Mouse (Mus musculus) left cerebral cortex, postnatal 36 days (tissue): ENCODE results near the gene Zfp61. TPM values are rescaled to one million over a fixed set of nuclear protein-coding genes. Genes with fewer than 3 reads are reported as not detected.
"Not testable (repeated sequence)": the region's sequence is repeated elsewhere in the genome, so short reads cannot be mapped to it uniquely, and the experiment has no call there.

Experiments
- DNase-seq, 2 experiments: peaks; one replicate each; pipeline ENCODE4 v3.0.0; 2021 to 2022; ENCODE audit warnings: low spot score in 2 of 2, mixed read lengths in 1 of 2
- intact Hi-C: fragments of 180-260 bp; cut with DNase I; formaldehyde crosslinking; loops from one replicate; pipeline ENCODE4 v1.15.1; 2025
- total RNA-seq, 2 experiments: library from RNA; stranded (reverse); gene quantifications; 2 replicates each; pipeline ENCODE4 v1.2.3; 2021

The Zfp61 gene
- total RNA-seq, 2 experiments from 2014 or later: 21.9 to 23.9 TPM

GRCm38 (mm10) chr7:24298973-24299708, 1.9 kb downstream of the Zfp61 start:
- intact Hi-C loops: loop anchor here (10.0 kb wide), 1 partner anchor 334 kb away; no protein-coding TSS in a partner anchor
- DNase-seq: peak; percentile 90 to 91

GRCm38 (mm10) chr7:24298635-24298972, 2.4 kb downstream of the Zfp61 start:
- intact Hi-C loops: loop anchor here (10.0 kb wide), 1 partner anchor 334 kb away; no protein-coding TSS in a partner anchor
- DNase-seq: no peak

- no peak for DNase-seq
- intact Hi-C loops: loop anchor here (10.0 kb wide), 1 partner anchor 333 kb away; no protein-coding TSS in a partner anchor
Observed at GRCm38 (mm10) chr7:24297361-24298095, 3.5 kb downstream of the Zfp61 start.

- DNase-seq: no peak
- intact Hi-C loops: loop anchor here (10.0 kb wide), 1 partner anchor 332 kb away; no protein-coding TSS in a partner anchor
Observed at GRCm38 (mm10) chr7:24296386-24296785, 4.6 kb downstream of the Zfp61 start.

GRCm38 (mm10) chr7:24295376-24295775, 5.7 kb downstream of the Zfp61 start:
- intact Hi-C loops: loop anchor here (10.0 kb wide), 1 partner anchor 331 kb away; no protein-coding TSS in a partner anchor
- DNase-seq: no peak

- intact Hi-C loops: loop anchor here (10.0 kb wide), 1 partner anchor 330 kb away; no protein-coding TSS in a partner anchor
Observed at GRCm38 (mm10) chr7:24294763-24295162, 6.3 kb downstream of the Zfp61 start.

GRCm38 (mm10) chr7:24293061-24293851, 7.8 kb downstream of the Zfp61 start:
- no peak for DNase-seq

More at GRCm38 (mm10) chr7:24294763-24295162, 6.3 kb downstream of the Zfp61 start:
- DNase-seq: no peak

GRCm38 (mm10) chr7:24291387-24292090, 9.5 kb downstream of the Zfp61 start:
- no peak for DNase-seq
- intact Hi-C loops: loop anchor here (10.0 kb wide), 1 partner anchor 327 kb away; no protein-coding TSS in a partner anchor

More at GRCm38 (mm10) chr7:24293061-24293851, 7.8 kb downstream of the Zfp61 start:
- intact Hi-C loops: loop anchor here (10.0 kb wide), 1 partner anchor 328 kb away; no protein-coding TSS in a partner anchor

- intact Hi-C loops: loop anchor here (10.0 kb wide), 1 partner anchor 325 kb away; no protein-coding TSS in a partner anchor
- no peak for DNase-seq
Observed at GRCm38 (mm10) chr7:24290106-24290693, 10.8 kb downstream of the Zfp61 start.

- intact Hi-C loops: no loop called here
- DNase-seq: peak in 1 of 2 experiments; percentile 29
Observed at GRCm38 (mm10) chr7:24288512-24288911, 12.5 kb downstream of the Zfp61 start.

GRCm38 (mm10) chr7:24287670-24288069, 13.4 kb downstream of the Zfp61 start:
- DNase-seq: no peak
- intact Hi-C loops: no loop called here

GRCm38 (mm10) chr7:24286916-24287315, 14.1 kb downstream of the Zfp61 start:
- intact Hi-C loops: no loop called here
- no peak for DNase-seq

GRCm38 (mm10) chr7:24286090-24286489, 14.9 kb downstream of the Zfp61 start:
- intact Hi-C loops: no loop called here

GRCm38 (mm10) chr7:24280858-24281145, 20.2 kb downstream of the Zfp61 start:
- intact Hi-C loops: no loop called here
- no peak for DNase-seq

More at GRCm38 (mm10) chr7:24286090-24286489, 14.9 kb downstream of the Zfp61 start:
- no peak for DNase-seq

GRCm38 (mm10) chr7:24280031-24280857, 20.8 kb downstream of the Zfp61 start:
- no peak for DNase-seq
- intact Hi-C loops: no loop called here

GRCm38 (mm10) chr7:24278771-24279170, 22.3 kb downstream of the Zfp61 start:
- intact Hi-C loops: not testable (repeated sequence)

GRCm38 (mm10) chr7:24274456-24274855, 26.6 kb downstream of the Zfp61 start:
- intact Hi-C loops: no loop called here
- no peak for DNase-seq

More at GRCm38 (mm10) chr7:24278771-24279170, 22.3 kb downstream of the Zfp61 start:
- DNase-seq: not testable (repeated sequence)

GRCm38 (mm10) chr7:24271191-24271590, 29.8 kb downstream of the Zfp61 start:
- DNase-seq: no peak
- intact Hi-C loops: no loop called here
